Mouse (Mus musculus) T-helper 1 cell (primary cell): ENCODE results near the gene Myo1g.
"Not testable (repeated sequence)": the region's sequence is repeated elsewhere in the genome, so short reads cannot be mapped to it uniquely, and the experiment has no call there.

ENCODE experiments used
- in situ Hi-C: fragments of 300-600 bp; cut with MboI, MseI; formaldehyde crosslinking; loops from one replicate; pipeline ENCODE4 v1.15.1; 2025; ENCODE audit warnings: high pct_unique_total_duplicates

Gene Myo1g

DNA sequence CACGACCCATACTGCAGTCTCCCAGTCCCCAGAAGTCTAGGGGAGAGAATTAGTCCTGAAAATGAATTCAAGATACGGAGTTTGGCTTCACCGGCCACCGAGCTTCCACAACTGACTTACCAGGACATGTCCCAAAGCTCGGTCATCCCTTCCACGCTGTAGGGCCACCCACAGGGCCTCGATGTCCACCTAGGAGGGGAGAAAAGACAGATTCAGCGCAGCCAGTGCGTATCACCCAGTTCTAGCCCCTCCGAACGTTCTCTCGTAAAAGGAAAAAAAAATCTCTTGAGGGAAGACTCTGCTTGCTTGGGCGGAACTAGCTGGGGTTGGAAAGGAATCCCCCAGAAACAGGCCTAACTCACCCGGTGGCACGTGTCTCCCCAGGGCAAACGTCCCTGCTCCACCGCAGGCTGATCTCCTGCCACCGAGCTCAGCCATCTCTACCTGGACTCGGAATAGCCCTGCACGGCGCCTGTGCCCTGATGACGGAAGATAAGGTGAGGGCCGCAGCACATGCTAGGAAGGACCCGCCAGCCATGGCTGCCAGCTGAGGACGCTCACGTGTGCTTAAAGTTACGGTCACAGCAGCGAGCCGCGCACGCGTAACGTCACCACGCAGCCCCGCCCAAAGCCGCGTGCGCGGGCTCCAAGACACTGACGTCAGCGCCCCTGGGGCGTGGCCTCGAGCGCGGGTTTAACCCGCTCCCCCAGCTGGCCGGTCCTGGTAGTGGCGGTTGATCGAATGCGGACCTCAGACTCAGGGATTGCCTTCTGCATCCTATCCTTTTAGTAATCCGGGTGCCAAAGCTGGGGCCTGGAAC is 7.6 kb upstream of the Myo1g start:
- in situ Hi-C loops: no loop called here

DNA sequence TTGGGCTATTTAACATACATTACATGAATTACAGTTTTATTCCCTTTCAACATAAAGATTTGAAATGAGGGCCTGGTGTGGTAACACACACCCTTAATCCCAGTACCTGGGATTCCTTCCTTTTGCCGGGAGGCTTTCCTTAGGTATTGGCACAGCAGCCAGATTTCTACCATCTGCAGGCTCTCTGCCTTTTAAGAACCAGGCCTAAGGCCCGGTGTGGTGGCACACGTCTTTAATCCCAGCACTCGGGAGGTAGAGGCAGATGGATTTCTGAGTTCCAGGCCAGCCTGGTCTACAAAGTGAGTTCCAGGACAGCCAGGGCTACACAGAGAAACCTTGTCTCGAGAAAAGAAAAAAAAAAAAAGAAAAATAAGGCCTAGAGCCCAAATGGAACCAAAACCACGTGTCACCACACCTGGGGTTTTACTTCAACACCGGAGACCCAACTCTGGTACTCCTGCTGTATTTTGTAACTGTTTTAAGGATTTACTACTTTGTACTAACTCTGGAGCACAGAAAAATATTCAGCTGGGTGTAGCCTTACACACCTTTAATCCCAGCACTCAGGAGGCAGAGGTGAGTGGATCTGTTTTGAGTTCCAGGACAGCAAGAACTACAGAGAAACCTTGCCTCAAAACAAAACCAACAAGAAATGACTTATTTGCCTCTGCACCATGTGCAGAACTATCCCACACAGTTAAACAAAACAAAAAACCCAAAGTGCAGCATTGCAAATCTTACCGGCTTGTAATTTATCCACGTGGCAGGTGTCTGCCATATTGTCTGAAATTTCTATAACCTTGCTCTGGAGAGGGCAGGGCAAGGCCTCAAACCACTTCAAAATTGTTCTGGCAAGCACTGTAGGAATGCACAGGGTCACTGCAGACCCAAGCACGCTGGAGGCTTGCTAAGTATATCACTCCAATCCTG is 6.8 kb upstream of the Myo1g start:
- in situ Hi-C loops: no loop called here

DNA sequence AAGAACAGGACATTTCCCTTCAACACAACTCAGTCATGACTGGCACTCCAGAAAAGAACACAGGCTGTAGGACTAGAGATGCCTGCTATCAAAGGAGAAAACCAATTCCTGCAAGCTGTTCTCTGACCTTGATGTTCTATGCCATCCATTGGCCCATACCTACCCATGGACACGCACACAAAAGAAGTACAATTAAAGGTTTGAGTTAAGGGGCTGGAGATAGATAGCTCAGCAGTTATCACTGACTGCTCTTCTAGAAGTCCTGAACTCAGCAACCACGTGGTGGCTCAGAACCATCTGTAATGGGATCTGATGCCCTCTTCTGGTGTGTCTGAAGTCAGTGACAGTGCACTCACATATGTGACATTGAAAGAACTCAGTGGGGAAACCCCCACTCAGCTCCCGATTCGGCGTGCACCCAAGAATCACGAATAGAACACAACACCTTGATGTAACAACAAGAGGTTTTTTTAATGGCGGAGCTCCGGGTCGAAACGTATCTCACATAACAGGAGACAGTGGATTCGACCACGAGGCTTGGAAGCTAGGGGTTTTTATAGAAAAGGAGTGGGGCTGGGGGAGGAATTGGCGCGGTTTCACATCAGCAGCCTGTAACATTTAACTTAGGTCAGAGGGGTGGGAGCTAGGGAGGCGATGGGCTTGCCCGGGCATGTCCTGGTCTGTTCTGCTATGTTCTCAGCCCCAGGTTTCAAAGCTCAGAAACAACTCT is 5.9 kb upstream of the Myo1g start:
- in situ Hi-C loops: not testable (repeated sequence)

DNA sequence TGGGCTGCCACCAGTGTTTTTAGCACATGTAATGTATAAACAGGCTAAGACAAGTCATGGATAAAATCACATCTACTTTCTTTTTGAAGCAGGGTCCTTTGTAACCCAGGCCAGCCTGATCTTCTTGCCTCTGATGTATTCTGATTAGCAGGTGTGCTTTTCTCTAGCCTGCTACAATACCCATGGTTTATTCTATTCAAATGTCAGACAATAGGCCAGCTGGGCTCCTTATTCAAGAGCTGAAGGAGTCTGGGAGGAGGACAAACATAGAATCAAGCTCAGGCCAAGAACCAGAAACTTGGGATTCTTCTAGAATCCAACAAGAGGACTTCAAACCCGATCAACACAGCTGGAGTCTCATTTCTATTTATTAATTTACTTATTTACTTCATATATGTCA is 4.5 kb upstream of the Myo1g start:
- in situ Hi-C loops: no loop called here

- in situ Hi-C loops: no loop called here
Observed at GRCm38 (mm10) chr11:6524880-6525238, 4.1 kb upstream of the Myo1g start.

DNA sequence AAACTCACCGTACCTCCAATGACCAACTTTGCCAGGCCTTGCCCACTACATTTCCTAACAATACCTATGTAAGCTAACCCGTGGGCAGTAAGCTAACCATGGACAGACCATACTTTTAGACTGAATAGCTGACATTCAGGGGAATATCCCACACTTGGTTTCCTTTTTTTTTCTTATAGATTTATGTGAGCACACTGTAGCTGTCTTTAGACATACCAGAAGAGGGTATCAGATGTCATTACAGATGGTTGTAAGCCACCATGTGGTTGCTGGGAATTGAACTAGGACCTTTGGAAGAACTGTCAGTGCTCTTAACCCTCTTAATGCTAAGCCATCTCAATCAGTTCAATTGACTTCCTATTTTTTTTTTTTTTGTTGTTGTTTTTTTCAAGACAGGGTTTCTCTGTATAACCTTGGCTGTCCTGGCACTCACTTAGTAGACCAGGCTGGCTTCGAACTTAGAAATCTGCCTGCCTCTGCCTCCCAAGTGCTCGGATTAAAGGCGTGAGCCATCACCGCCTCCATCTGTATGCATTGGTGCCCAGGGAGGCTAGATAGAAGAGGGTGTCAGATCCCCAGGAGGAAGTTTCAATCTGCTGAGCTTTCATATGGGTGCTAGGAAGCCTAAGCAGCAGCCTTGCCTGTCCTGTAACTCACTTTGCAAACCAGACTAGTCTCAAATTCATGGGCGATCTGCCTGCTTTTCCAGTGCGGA is 3.6 kb upstream of the Myo1g start:
- in situ Hi-C loops: no loop called here

DNA sequence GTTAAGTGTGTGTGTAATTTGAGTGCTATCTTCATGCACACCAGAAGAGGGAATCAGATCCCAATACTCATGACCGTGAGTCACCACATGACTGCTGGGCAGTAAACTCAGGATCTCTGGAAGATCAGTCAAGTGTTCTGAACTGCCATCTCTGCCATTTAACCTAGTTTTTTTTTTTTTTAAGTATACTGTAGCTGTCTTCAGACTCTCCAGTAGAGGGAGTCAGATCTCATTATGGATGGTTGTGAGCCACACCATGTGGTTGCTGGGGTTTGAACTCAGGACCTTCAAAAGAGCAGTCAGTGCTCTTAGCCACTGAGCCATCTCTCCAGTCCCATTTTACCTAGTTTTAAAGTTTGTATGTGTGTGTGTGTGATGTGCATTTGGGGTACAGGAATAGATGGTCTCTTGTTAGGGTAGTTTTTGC is 2.9 kb upstream of the Myo1g start:
- in situ Hi-C loops: no loop called here

- in situ Hi-C loops: no loop called here
Observed at GRCm38 (mm10) chr11:6522782-6523525, 2.2 kb upstream of the Myo1g start.

DNA sequence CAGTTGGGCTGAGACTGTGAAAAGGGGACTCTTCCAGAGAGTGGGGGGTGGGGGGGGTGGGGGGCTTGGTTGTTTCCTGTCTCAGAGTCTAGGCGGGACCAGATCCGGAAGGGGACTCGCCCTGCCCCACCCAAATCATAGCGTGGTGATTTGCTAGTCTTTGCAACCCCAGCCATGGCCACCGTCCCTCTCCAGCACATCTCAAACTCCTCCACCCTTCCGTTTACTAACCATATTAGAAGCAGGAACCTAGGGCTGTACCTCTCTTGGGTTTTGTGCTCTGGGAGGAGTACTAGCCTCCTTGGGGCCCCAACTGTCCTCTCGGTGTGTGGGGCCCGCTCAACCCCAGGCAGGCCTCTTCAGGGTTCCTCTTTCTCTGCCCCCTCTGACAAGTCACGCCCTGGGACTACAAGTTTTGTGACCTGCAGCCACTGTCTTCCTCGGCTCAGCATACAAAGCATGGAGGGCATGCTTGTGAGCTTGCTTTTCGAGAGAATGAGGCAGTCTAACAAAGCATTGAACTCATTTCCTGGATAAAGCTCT is 1.2 kb downstream of the Myo1g start:
- in situ Hi-C loops: no loop called here

GRCm38 (mm10) chr11:6514837-6515236 is 5.9 kb downstream of the Myo1g start:
- in situ Hi-C loops: no loop called here

DNA sequence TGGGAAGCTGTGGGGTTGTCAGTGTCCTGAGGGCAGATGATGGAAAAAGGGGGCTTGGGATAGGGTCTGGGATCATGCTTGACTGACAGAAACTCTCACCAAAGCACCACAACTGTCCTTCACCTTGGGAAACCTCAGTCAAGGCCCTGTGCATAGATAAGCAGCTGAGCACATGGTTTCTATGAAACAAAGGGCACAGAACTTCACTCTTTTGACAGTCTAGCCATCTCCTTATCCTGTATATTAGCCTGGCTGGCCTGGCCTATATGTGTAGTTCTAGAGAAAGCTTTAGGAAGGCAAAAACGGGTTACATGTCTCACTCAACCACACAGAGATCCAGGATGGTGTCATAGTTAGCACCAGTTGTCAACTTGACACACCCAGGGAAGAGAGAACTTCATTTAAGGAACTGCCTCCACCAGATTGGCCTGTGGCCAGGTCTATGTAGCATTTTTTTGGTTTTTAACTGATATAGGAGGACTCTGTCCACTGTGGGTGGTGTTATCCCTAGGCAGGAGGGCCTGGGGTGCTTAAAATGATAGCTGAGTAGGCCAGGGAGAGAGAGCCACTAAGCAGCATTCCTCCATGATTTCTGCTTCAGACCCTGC is 12.4 kb downstream of the Myo1g start:
- in situ Hi-C loops: loop anchor here (5.0 kb wide), 1 partner anchor 46 kb away; no protein-coding TSS in a partner anchor

GRCm38 (mm10) chr11:6506516-6506915 is 14.2 kb downstream of the Myo1g start:
- in situ Hi-C loops: loop anchor here (5.0 kb wide), 1 partner anchor 44 kb away; no protein-coding TSS in a partner anchor

DNA sequence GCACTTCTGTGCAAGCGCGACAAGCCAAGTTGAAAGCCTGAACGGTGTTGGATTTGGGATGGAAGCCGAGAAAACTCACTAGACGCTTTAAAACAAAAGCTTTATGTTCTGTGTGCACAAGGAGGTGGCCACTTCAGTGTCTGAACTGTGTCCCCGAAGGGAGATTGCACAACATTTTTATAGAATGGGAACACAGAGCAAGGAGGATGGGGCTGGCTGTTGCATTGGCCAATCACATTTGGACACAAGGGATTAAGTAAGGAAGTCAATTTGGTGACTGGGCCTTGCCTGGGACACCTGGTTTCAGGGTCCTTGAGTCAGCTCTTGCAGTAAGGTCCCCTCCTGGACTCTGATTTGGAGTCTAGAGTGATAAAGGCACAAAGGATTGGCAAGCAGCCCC is 16.1 kb downstream of the Myo1g start:
- in situ Hi-C loops: loop anchor here (5.0 kb wide), 1 partner anchor 42 kb away; no protein-coding TSS in a partner anchor

DNA sequence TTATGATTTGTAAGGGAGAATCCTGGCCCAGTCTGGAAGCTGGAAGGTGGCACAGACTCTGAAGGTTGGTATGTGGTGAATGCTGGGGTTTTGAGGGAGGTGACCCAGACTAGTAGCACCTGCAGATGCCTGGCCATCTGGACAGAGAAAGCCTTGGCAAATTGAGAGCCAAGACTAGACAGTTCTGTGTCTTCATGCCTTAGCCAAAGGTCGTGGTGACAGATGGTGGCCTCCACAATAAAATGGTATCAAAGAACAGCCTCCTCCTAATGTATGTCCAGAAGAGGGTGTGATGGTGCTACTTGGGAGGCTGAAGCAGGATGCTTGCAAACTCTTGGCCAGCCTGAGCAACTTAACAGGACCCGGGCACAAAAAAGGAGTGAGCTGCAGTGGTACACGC is 16.5 kb downstream of the Myo1g start:
- in situ Hi-C loops: no loop called here

GRCm38 (mm10) chr11:6502506-6502905 is 18.3 kb downstream of the Myo1g start:
- in situ Hi-C loops: no loop called here

- in situ Hi-C loops: no loop called here
Observed at GRCm38 (mm10) chr11:6497311-6497948, 23.3 kb downstream of the Myo1g start.

DNA sequence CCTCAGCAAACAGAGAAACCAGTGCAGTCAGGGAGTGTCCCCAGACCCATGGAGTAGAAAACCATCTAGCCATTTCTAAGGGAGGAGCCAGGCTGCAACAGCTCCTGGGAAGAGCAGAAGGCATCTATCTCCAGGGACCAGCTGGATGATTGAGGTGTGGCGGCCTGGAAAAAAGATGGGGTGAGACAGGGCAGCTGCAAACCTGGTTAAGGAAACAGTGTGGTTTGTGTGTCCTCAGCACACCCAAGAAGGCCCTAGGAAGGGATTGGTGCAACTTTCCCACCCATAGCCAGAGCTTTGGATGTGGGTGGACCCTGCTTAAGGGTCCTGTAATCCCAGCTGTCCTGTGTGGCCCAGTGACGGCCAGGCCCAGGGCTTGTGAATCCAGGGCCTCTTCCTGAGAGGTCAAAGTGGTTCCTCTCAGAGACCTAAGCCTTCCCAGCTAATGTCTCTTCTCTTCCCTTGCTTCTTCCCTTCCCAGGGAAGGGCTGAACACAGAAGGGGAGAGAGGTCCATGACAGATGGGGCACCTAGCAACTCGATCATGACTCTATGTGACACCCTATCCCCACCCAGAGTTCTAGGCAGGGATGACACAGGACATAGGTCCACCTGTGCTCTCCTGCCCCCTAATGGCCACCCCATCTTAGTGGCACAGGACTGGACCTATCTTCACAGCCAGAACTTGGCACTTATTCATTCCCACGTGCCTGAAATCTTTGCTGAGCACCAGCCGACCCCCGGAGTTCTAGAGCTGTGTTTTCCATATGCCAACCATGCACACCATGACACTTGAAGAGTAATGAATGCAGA is 30.9 kb downstream of the Myo1g start:
- in situ Hi-C loops: no loop called here

DNA sequence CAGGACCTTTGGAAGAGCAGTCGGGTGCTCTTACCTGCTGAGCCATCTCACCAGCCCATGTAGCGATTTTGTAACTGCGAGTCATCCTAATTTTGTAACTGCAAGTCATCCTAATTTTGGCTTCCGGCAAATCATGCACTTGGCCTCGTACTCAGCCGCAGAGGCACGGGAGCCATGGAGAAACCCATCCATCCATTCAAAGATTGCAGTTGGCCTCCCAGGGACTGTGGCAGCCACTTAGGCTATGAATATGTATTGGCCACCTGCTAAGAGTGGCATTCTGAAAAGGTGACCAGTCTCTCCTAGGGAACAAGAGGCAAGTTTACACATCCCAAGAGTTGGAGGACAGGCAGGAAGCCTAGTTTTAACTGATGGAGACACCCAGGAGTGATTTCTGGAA is 31.5 kb downstream of the Myo1g start:
- in situ Hi-C loops: no loop called here
